Mouse (Mus musculus) embryo, embryonic 10.5 days (tissue): ENCODE measurements around the gene C130050O18Rik.

Experiments
- DNase-seq: peaks from one replicate; pipeline ENCODE4 v3.0.0-alpha.2; 2015; ENCODE audit warnings: low spot score

Gene C130050O18Rik

GRCm38 (mm10) chr5:139459938-139460337, 54.9 kb downstream of the C130050O18Rik start:
- no peak for DNase-seq

- peak; percentile 98 for DNase-seq
These were observed 55.4 kb downstream of the C130050O18Rik start, which contains the start of gene 3110082I17Rik for GRCm38 (mm10) chr5:139460384-139461067. Gene 3110082I17Rik (minus strand): TSS chr5:139460527.

DNA sequence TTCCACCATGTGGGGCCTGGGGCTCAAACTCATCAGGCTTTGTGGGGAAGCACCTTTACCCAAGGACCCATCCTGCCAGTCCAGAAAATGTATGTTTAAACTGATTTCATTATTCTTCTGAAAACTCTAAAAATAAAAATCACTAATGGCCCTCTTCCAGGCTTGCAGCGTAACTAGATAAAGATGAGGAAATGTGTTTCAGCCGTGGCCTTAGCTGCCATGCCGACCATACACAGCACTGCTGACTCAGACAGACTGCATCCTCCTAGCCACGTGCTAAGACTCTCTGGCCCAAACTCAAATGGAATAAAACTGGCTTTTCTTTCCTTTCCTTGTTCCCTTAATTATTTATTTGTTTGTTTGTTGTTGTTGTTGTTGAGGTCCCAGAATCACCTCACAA, 59.8 kb downstream of the C130050O18Rik start:
- DNase-seq: no peak
